Mouse (Mus musculus): ENCODE measurements at regions not wholly inside any gene's neighbourhood (a gene's known extent, or its start where the extent isn't known, plus 50 kb on each side); places are given as distances from the start of the nearest gene placed in this dataset.

DNA sequence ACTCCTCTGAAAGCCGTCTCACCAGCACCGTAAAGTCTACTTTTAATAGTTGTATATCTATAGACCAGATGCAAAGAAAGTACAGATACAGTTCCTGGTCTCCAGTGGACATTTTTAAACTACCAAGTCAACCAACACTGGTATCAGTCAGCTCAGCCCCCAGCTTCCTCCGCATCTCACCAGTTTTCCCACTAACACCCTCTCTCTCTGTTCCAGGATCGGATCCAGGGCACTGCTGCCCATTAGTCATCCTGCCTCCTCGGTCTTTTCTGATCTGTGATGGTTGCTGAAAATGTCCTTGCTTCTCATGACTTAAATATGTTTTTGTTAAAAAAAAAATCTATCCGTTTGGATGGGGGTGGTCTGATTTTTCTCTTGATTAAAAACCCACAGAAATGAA is 598.1 kb upstream of the 3110018I06Rik start:
- no peak for ATAC-seq (ENCODE audit: insufficient read depth, low FRiP score, low read depth)
- H3K4me3 ChIP-seq (replicated peaks): no peak overlapping the region
- H3K9me3 ChIP-seq: no peaks in the 10 kb centered on the region
- H3K27me3 ChIP-seq (replicated peaks): no peaks in the 10 kb centered on the region
- H3K4me2 ChIP-seq: no peak overlapping the region
- no peaks in the 10 kb centered on the region for H3K36me3 ChIP-seq
- H3K27ac ChIP-seq: no peak overlapping the region
- 71% methylated on average over 6 of the region's 6 CpGs for WGBS
- H3K9ac ChIP-seq: no peak overlapping the region
- H3K4me1 ChIP-seq: no peaks in the 10 kb centered on the region

DNA sequence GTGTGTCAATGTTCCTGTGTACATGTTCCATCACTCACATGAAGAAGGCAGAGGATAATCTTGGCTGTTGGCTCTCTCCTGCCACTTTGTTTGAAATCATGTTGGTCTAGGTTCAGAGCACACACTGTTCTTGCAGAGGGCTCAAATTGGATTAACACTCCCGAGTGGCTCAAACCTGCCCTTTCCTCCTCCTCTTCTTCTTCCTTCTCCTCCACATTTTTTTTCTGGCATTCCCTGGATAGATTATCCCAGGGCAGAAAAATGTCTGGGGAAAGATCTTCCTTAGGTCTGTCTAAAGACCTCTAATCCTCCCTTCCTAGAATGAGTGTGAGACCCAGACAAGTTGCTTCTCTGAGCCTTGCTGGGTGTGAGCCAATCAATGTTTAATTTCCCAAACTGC is 594.4 kb upstream of the 3110018I06Rik start:
- no peak overlapping the region for H3K27ac ChIP-seq
- no peak for ATAC-seq (ENCODE audit: insufficient read depth, low FRiP score, low read depth)
- H3K4me1 ChIP-seq: no peaks in the 10 kb centered on the region
- H3K9me3 ChIP-seq: no peaks in the 10 kb centered on the region
- no peak overlapping the region for H3K4me2 ChIP-seq
- WGBS: 33% methylated on average over 1 of the region's 1 CpGs
- no peak overlapping the region for H3K4me3 ChIP-seq (replicated peaks)
- H3K27me3 ChIP-seq (replicated peaks): no peaks in the 10 kb centered on the region
- no peaks in the 10 kb centered on the region for H3K36me3 ChIP-seq
- no peak overlapping the region for H3K9ac ChIP-seq

DNA sequence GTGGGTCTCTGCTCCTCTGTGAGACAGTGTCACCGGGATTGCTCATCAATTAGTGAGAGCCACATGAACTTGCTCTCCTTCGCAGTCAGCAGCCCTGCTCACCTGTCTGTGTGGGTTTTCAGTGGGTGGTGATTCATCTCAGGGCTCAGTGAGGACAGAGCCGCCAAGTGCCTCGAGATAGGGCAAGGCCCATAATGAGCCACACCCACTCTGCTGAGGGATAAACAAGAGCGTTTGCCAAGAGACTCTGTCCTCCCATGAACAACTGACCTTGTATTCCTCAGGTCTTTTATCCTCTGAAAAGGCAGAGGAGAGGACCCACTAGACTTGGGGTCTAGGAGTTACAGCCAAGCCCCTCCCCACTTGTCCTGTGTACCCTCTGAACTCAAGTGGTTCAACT is 584.2 kb upstream of the 3110018I06Rik start:
- no peaks in the 10 kb centered on the region for H3K36me3 ChIP-seq
- no peak overlapping the region for H3K9ac ChIP-seq
- no peaks in the 10 kb centered on the region for H3K27me3 ChIP-seq (replicated peaks)
- H3K4me1 ChIP-seq: no peaks in the 10 kb centered on the region
- WGBS: 43% methylated on average over 5 of the region's 5 CpGs
- no peak overlapping the region for H3K4me2 ChIP-seq
- no peaks in the 10 kb centered on the region for H3K9me3 ChIP-seq
- no peak overlapping the region for H3K4me3 ChIP-seq (replicated peaks)
- H3K27ac ChIP-seq: no peak overlapping the region
- no peak for ATAC-seq (ENCODE audit: insufficient read depth, low FRiP score, low read depth)

DNA sequence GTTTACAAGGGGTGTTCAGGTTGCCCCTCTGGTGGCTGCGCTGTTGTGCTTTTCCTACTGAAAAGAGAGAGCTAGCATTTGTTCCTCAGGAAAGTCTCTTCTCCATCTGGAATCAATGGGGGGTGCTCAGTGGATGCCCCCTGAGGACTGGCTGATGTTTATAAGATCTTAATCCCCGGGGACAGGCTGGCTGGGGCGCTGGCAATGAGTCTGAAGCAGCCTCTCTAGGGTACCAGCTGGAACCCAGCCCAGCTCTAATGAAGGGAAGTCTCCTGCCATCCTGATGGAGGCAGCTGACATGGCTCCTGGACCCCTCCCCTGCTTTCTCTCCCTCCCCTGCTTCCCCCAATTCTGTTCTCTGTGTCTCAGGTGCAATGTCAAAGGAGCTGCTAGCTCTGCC is 575.6 kb upstream of the 3110018I06Rik start:
- 58% methylated on average over 3 of the region's 3 CpGs for WGBS
- no peaks in the 10 kb centered on the region for H3K9me3 ChIP-seq
- H3K4me2 ChIP-seq: no peak overlapping the region
- H3K36me3 ChIP-seq: no peaks in the 10 kb centered on the region
- H3K27me3 ChIP-seq (replicated peaks): no peaks in the 10 kb centered on the region
- no peaks in the 10 kb centered on the region for H3K4me1 ChIP-seq
- no peak overlapping the region for H3K9ac ChIP-seq
- H3K27ac ChIP-seq: no peak overlapping the region
- no peak overlapping the region for H3K4me3 ChIP-seq (replicated peaks)
- ATAC-seq (ENCODE audit: insufficient read depth, low FRiP score, low read depth): no peak

DNA sequence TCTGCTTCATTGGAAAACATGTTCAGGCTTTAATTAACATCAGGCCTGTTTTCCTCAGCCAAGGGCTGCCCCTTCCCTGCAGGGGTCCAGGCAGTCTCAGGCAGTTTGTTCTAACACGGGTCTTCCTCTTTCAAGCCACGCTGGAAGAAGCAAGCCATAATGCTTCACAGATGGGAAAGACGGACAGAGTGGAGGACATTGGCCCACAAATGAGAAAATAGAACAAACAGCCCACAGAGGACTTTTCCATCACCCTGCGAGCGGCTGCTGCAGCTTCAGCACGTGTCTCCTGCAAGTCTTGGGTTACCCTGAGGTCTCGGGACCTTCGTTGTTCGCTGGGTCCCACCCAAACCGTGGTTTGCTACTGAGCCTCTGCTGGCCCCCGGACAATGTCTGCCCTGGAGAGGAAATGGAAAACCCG is 565.9 kb upstream of the 3110018I06Rik start:
- H3K9me3 ChIP-seq: no peaks in the 10 kb centered on the region
- ATAC-seq (ENCODE audit: insufficient read depth, low FRiP score, low read depth): no peak
- H3K27ac ChIP-seq: no peak overlapping the region
- no peaks in the 10 kb centered on the region for H3K36me3 ChIP-seq
- 72% methylated on average over 12 of the region's 12 CpGs for WGBS
- H3K27me3 ChIP-seq (replicated peaks): no peaks in the 10 kb centered on the region
- H3K4me2 ChIP-seq: no peak overlapping the region
- no peaks in the 10 kb centered on the region for H3K4me1 ChIP-seq
- no peak overlapping the region for H3K4me3 ChIP-seq (replicated peaks)
- no peak overlapping the region for H3K9ac ChIP-seq

DNA sequence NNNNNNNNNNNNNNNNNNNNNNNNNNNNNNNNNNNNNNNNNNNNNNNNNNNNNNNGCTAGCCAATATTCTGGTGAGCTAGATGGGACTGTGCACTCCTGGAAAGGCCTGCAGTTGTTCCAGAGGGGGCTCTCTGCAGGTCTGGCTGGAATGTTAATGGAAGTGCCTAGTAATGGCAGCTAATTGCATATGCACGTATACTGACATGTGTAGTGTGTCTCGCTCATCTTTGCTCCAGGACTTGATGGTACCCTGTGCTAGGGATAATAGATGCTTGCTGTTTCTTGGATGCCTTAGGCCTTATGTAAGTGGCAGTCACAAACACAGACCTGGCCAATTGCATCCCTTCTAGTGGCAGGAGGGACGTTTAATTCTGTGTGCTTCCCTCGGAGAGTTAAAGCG is 560.0 kb upstream of the 3110018I06Rik start:
- Histone ChIP-seq H3K9ac (no peak overlapping the region; the same call in 1 of the 2 replicates), H3K27me3 (replicated peaks) (no peaks in the 10 kb centered on the region), H3K4me1 (no peaks in the 10 kb centered on the region), H3K27ac (no peak overlapping the region), H3K4me2 (no peak overlapping the region), H3K4me3 (replicated peaks) (no peak overlapping the region), H3K36me3 (no peaks in the 10 kb centered on the region), H3K9me3 (no peaks in the 10 kb centered on the region)
- WGBS: 82% methylated on average over 5 of the region's 5 CpGs
- no peak for ATAC-seq (ENCODE audit: insufficient read depth, low FRiP score, low read depth)

DNA sequence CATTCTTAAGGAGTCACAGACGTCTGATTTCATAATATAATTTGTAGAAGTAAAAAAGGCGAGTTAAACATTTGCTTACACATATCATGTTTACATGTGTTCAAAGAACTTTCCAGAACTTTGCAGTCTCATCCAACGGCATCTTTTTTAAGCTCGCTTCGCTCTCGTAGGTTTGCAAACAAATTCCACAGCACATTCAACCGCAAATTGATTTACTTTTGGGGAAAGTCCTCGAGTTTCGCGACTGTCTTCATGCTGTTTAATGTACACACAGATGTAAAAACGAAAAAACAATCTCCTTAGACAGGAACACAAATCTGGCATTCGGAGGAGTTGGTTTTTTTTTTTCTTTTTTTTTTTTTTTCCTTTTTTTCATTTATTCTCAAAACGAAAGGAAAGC is 559.3 kb upstream of the 3110018I06Rik start:
- Histone ChIP-seq H3K9me3 (no peaks in the 10 kb centered on the region), H3K4me2 (no peak overlapping the region), H3K4me3 (replicated peaks) (no peak overlapping the region), H3K9ac (no peak overlapping the region), H3K4me1 (no peaks in the 10 kb centered on the region), H3K27me3 (replicated peaks) (no peaks in the 10 kb centered on the region), H3K27ac (no peak overlapping the region), H3K36me3 (no peaks in the 10 kb centered on the region)
- no peak for ATAC-seq (ENCODE audit: insufficient read depth, low FRiP score, low read depth)
- 67% methylated on average over 13 of the region's 13 CpGs for WGBS

DNA sequence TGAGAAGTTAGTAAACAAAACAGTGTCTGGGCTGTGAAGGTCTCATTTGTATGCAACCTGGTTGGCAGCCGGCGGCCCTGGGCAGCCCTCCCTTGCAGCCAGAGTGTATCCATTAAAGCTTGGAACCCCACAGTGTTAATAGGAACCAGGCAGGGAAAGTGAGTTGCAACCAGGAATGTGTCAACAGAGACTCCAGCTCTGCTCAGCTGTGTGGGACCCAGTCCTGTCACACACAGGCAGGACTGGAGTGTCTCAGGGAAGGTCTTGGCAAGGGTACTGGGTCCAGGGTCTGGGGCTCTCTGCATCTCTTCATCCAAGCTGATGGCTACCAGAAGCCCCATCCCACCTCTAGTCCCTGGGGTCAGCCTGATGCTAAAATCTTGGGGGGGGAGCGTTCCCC is 556.8 kb upstream of the 3110018I06Rik start:
- no peaks in the 10 kb centered on the region for H3K27me3 ChIP-seq (replicated peaks)
- 80% methylated on average over 3 of the region's 3 CpGs for whole genome bisulfite sequencing
- H3K9me3 ChIP-seq: no peaks in the 10 kb centered on the region
- no peak overlapping the region for H3K27ac ChIP-seq
- H3K36me3 ChIP-seq: no peaks in the 10 kb centered on the region
- no peak for ATAC-seq (ENCODE audit: insufficient read depth, low FRiP score, low read depth)
- no peak overlapping the region for H3K4me2 ChIP-seq
- no peak overlapping the region for H3K9ac ChIP-seq
- no peaks in the 10 kb centered on the region for H3K4me1 ChIP-seq
- no peak overlapping the region for H3K4me3 ChIP-seq (replicated peaks)

DNA sequence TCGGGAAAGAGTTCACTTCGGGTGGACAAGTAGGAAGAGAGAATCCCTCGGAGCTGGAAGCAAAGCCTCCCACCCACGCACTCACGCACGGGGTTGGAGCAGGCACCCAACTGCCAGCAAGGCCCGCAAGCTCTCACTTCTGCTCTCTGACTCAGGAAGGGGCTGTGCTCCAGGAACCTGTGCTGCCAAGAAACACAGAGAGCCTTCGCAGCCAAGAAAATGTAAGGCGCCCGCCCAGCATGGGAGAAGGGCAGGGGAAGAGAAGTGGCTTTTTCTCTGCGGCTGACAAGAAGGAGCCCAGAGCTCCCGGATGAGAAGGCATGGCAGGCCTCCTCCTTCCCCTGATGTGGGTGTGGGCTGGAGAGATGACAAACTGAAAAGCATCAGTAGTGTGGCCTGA is 549.1 kb upstream of the 3110018I06Rik start:
- H3K36me3 ChIP-seq: no peaks in the 10 kb centered on the region
- no peak overlapping the region for H3K9ac ChIP-seq
- ATAC-seq (ENCODE audit: insufficient read depth, low FRiP score, low read depth): no peak
- H3K9me3 ChIP-seq: no peaks in the 10 kb centered on the region
- H3K4me1 ChIP-seq: no peaks in the 10 kb centered on the region
- no peak overlapping the region for H3K27ac ChIP-seq
- no peaks in the 10 kb centered on the region for H3K27me3 ChIP-seq (replicated peaks)
- 71% methylated on average over 12 of the region's 12 CpGs for WGBS
- H3K4me3 ChIP-seq (replicated peaks): no peak overlapping the region
- H3K4me2 ChIP-seq: no peak overlapping the region

DNA sequence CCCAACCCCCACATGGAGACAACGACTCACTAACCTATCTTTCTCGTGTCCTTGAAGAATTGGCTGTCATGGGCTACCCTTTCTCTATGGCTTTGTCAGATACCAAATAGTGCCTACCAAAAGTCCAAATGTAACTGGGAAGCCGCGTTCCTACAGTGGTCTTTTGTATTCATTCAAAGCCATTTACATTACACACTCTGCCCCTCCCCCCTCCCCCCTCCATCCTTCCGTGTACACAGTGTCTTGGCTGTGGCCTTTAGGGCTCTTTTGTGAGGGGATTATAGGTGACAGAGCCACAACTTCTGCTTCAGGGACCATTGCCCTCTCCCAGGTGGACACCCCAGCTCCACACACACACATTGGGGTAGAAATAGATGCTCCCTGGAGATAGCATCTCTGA is 544.6 kb upstream of the 3110018I06Rik start:
- no peaks in the 10 kb centered on the region for H3K36me3 ChIP-seq
- WGBS: 33% methylated on average over 5 of the region's 5 CpGs
- no peak overlapping the region for H3K27ac ChIP-seq
- no peaks in the 10 kb centered on the region for H3K9me3 ChIP-seq
- no peak overlapping the region for H3K4me3 ChIP-seq (replicated peaks)
- no peak for ATAC-seq (ENCODE audit: insufficient read depth, low FRiP score, low read depth)
- H3K9ac ChIP-seq: no peak overlapping the region
- H3K4me1 ChIP-seq: no peaks in the 10 kb centered on the region
- no peak overlapping the region for H3K4me2 ChIP-seq
- no peaks in the 10 kb centered on the region for H3K27me3 ChIP-seq (replicated peaks)

DNA sequence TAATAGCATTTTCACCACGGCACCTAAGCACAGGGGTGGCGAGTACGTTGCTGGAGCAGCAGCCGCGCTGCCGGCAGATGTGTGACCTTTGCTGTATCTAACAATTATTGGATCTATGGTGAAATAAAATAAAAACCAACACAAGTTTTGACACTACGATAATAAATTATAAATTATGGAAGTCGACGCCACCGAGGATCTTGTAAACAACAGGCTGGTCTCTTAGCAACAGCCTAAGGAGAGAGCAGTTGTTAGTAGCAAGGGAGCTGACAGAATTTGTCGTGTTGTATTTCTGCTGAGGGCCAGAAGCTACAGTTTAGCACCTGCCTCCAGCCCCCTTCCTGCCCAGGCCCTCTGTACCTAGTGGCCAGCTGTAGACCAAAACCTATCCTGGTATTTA is 535.8 kb upstream of the 3110018I06Rik start:
- WGBS: 37% methylated on average over 11 of the region's 11 CpGs
- no peaks in the 10 kb centered on the region for H3K36me3 ChIP-seq
- no peak overlapping the region for H3K27ac ChIP-seq
- H3K9me3 ChIP-seq: no peaks in the 10 kb centered on the region
- no peak overlapping the region for H3K4me3 ChIP-seq (replicated peaks)
- ATAC-seq (ENCODE audit: insufficient read depth, low FRiP score, low read depth): no peak
- no peak overlapping the region for H3K9ac ChIP-seq
- no peaks in the 10 kb centered on the region for H3K27me3 ChIP-seq (replicated peaks)
- H3K4me1 ChIP-seq: 0 out of 2 replicates have a peak, but pooled peaks cover 3% of the 10 kb centered on the region
- no peak overlapping the region for H3K4me2 ChIP-seq

DNA sequence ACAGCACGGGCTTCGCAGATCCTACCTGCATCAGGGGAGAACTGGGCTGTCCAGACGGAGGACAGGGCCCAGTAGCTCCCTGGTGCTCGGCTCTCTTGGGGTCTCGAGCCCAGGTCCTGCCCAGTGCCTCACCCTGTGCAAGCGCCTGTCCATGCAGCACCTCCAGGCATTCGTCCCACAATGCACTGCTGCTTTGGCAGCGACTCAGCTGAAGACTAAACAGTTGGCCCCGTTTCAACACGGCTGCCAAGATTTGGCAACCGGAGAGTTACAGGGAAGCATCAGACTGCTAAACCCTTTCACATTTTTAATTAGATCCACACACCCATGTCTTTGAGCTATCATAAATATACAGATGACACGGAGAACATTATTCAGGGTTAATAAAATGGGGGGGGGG is 532.7 kb upstream of the 3110018I06Rik start:
- 44% methylated on average over 12 of the region's 12 CpGs for WGBS
- no peak overlapping the region for H3K4me3 ChIP-seq (replicated peaks)
- no peak overlapping the region for H3K9ac ChIP-seq
- H3K4me1 ChIP-seq: 0 out of 2 replicates have a peak, but pooled peaks cover 3% of the 10 kb centered on the region
- no peaks in the 10 kb centered on the region for H3K36me3 ChIP-seq
- H3K9me3 ChIP-seq: no peaks in the 10 kb centered on the region
- no peak overlapping the region for H3K4me2 ChIP-seq
- no peaks in the 10 kb centered on the region for H3K27me3 ChIP-seq (replicated peaks)
- no peak for ATAC-seq (ENCODE audit: insufficient read depth, low FRiP score, low read depth)
- no peak overlapping the region for H3K27ac ChIP-seq

DNA sequence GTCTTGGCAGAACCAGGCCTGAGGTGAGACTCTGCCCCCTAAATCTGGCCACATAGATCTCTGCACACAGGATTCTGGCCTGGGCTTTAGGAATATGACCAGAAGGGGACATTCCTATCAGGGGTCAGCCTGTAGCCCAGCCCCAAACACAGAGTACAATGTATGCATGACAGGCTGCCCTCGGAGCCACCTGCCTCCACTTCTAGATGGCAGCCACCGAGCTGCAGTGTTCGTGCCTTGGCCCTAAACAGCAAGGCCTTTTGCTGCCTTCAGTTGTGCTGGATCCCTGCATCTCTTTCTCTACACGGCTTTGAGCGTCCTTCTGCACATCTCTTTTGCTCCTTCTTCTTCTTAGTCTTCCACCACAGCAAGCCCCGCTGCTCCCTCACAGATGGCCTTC is 532.2 kb upstream of the 3110018I06Rik start:
- no peak for ATAC-seq (ENCODE audit: insufficient read depth, low FRiP score, low read depth)
- H3K9me3 ChIP-seq: no peaks in the 10 kb centered on the region
- WGBS: 82% methylated on average over 6 of the region's 6 CpGs
- no peak overlapping the region for H3K27ac ChIP-seq
- H3K4me3 ChIP-seq (replicated peaks): no peak overlapping the region
- H3K9ac ChIP-seq: no peak overlapping the region
- H3K4me2 ChIP-seq: no peak overlapping the region
- H3K27me3 ChIP-seq (replicated peaks): no peaks in the 10 kb centered on the region
- H3K36me3 ChIP-seq: no peaks in the 10 kb centered on the region
- H3K4me1 ChIP-seq: 0 out of 2 replicates have a peak, but pooled peaks cover 3% of the 10 kb centered on the region
